Mouse (Mus musculus): ENCODE data around the gene Slc28a1.

- TF ChIP-seq MYOD1 (IDR thresholded peaks at IDR 0.05; ENCODE audit: control insufficient read depth in 1 of 3, insufficient read length in 2 of 3, low read depth in 2 of 3) (no peak), POLR2A (IDR thresholded peaks at IDR 0.05; ENCODE audit: insufficient read length, low read depth) (no peak), MAX (IDR thresholded peaks at IDR 0.05; ENCODE audit: low read depth) (no peak), USF1 (IDR thresholded peaks at IDR 0.05; ENCODE audit: low read depth) (no peak)
Observed at GRCm38 (mm10) chr7:81139671-81140404, 25.2 kb downstream of the Slc28a1 start.

Measured in myocyte (in vitro differentiated cells).